ENCODE assay signal across 13 mouse cellular contexts in genomic region chr3:127874254-127874883, GRCm38 (mm10). TPM values are rescaled to one million over a fixed set of nuclear protein-coding genes. Genes with fewer than 3 reads are reported as not detected.
DNase-seq lines count a peak whose midpoint lies in the region; ATAC-seq lines count a peak whose summit lies in the region.
"Had no signal": no experiment of that assay in that cellular context is flagged by ENCODE, and none has a peak within 500 bp of the region (broad histone marks: within the 10 kb centered on the region; RNA-seq: fewer than 3 reads in every experiment).

No protein-coding gene starts in this region.

- H3K4me2 ChIP-seq in embryonic facial prominence, embryonic 14.5 days (ENCODE audit: low read depth, low read length), result no peak overlapping the region
- H3K4me2 ChIP-seq: heart, embryonic 12.5 days; limb, embryonic 15.5 days had no signal

- H3K27ac ChIP-seq in embryonic facial prominence, embryonic 14.5 days (replicated peaks; ENCODE audit: low read depth, low read length), result no peak overlapping the region
- H3K27ac ChIP-seq: limb, embryonic 15.5 days had no signal

- no peak overlapping the region for H3K9ac ChIP-seq in embryonic facial prominence, embryonic 14.5 days (ENCODE audit: low read depth, low read length)
- H3K9ac ChIP-seq: heart, embryonic 12.5 days; limb, embryonic 15.5 days had no signal

- DNase-seq in cerebellum, postnatal 10 days, result peak; percentile 30 to 35
- no peak for DNase-seq in cerebellum, adult 9-10 months
- DNase-seq in 3T3-L1 (ENCODE audit: low read depth, low spot score), result peak; percentile 56
- DNase-seq in embryonic facial prominence, embryonic 14.5 days (ENCODE audit: low spot score), result peak; percentile 35
- DNase-seq in neural tube, embryonic 10.5 days (ENCODE audit: extremely low spot score, low spot score), result peak; percentile 55
- no peak for DNase-seq in frontal cortex, postnatal 14 days (ENCODE audit: low spot score in 2 of 2)
- DNase-seq in urinary bladder, adult 2 months (ENCODE audit: low spot score), result no peak
- DNase-seq: layer of hippocampus, adult 9-11 months; lung, postnatal 36 days had no signal

- no peak overlapping the region for H3K4me3 ChIP-seq in embryonic facial prominence, embryonic 14.5 days (ENCODE audit: low read depth, low read length)
- H3K4me3 ChIP-seq: heart, embryonic 12.5 days; limb, embryonic 15.5 days had no signal

- H3K9me3 ChIP-seq in embryonic facial prominence, embryonic 14.5 days (ENCODE audit: control insufficient read depth, low read length), result no peaks in the 10 kb centered on the region
- H3K9me3 ChIP-seq: G1E; limb, embryonic 15.5 days had no signal

- ATAC-seq in embryonic facial prominence, embryonic 14.5 days (ENCODE audit: low read depth), result no peak
- no peak for ATAC-seq in megakaryocyte progenitor cell, adult 5-6 weeks (replicated peaks; ENCODE audit: poor library complexity)

- no peaks in the 10 kb centered on the region for H3K27me3 ChIP-seq in embryonic facial prominence, embryonic 14.5 days (replicated peaks; ENCODE audit: control insufficient read depth, insufficient read depth, low read length)
- H3K27me3 ChIP-seq: heart, embryonic 12.5 days; limb, embryonic 15.5 days had no signal

- H3K4me1 ChIP-seq in embryonic facial prominence, embryonic 14.5 days (ENCODE audit: control insufficient read depth, insufficient read depth, low read length), result no peaks in the 10 kb centered on the region
- H3K4me1 ChIP-seq: heart, embryonic 12.5 days; limb, embryonic 15.5 days had no signal

- 47% methylated on average over 4 of the region's 4 CpGs for WGBS in embryonic facial prominence, embryonic 14.5 days

- no peaks in the 10 kb centered on the region for H3K36me3 ChIP-seq in embryonic facial prominence, embryonic 14.5 days (ENCODE audit: control insufficient read depth, insufficient read depth, low read length)
- H3K36me3 ChIP-seq: limb, embryonic 15.5 days had no signal

RNA-seq across cellular contexts. Expression of gene Fam241a, which starts 21.8 kb away (rescaled TPM):
- polyA plus RNA-seq in embryonic facial prominence, embryonic 14.5 days (2014; fragmentation: Nextera tagmentation; extraction: Ambion mirVana), result 9.9 and 10.1 TPM in 2 replicates
- 34.4 and 38.7 TPM in 2 replicates for total RNA-seq in megakaryocyte progenitor cell, adult 5-6 weeks (2015)
- total RNA-seq in megakaryocyte progenitor cell, adult 5-6 weeks (2017), result 21.0 and 27.7 TPM in 2 replicates
- polyA plus RNA-seq in urinary bladder, adult 2 months (2012; rRNA removed), result 17.5 and 18.3 TPM in 2 replicates

RNA-seq across cellular contexts. Expression of gene Ap1ar, which starts 37.0 kb away (rescaled TPM):
- polyA plus RNA-seq in embryonic facial prominence, embryonic 14.5 days (2014; fragmentation: Nextera tagmentation; extraction: Ambion mirVana), result 36.2 and 40.9 TPM in 2 replicates
- 60.0 and 69.6 TPM in 2 replicates for total RNA-seq in megakaryocyte progenitor cell, adult 5-6 weeks (2015)
- total RNA-seq in megakaryocyte progenitor cell, adult 5-6 weeks (2017), result 56.3 and 71.7 TPM in 2 replicates
- polyA plus RNA-seq in urinary bladder, adult 2 months (2012; rRNA removed), result 28.6 and 37.2 TPM in 2 replicates

Comparison
In these comparisons a context has a peak if more than half of its experiments do, and no peak if none do; other contexts are left out.
1. DNase-seq: peak in cerebellum, postnatal 10 days (2 of 2), 3T3-L1 (single experiment), embryonic facial prominence, embryonic 14.5 days (single experiment) and neural tube, embryonic 10.5 days (single experiment); none in cerebellum, adult 9-10 months (single experiment), frontal cortex, postnatal 14 days (0 of 2) and urinary bladder, adult 2 months (single experiment).